Comparison of ENCODE assay signal across 8 mouse cellular contexts in genomic region chr3:154816801-154817625, GRCm38 (mm10).
DNase-seq lines count a peak whose midpoint lies in the region; ATAC-seq and TF ChIP-seq lines count a peak whose summit lies in the region.

No protein-coding gene starts in this region.

- no peak for TF ChIP-seq CTCF in kidney, adult 2 months (conservative IDR thresholded peaks at IDR 0.05; ENCODE audit: insufficient read depth, insufficient read length, low read depth, low read length)

- no peaks in the 10 kb centered on the region for H3K36me3 ChIP-seq in kidney, embryonic 16.5 days (ENCODE audit: insufficient read depth, low read length)
- no peaks in the 10 kb centered on the region for H3K36me3 ChIP-seq in heart, embryonic 10.5 days
- no peaks in the 10 kb centered on the region for H3K36me3 ChIP-seq in midbrain, embryonic 15.5 days (replicated peaks)
- no peaks in the 10 kb centered on the region for H3K36me3 ChIP-seq in kidney, adult 2 months (ENCODE audit: control insufficient read depth, insufficient read depth, low read length)

- no peak overlapping the region for H3K4me3 ChIP-seq in kidney, embryonic 16.5 days (ENCODE audit: low read length)
- H3K4me3 ChIP-seq in heart, embryonic 10.5 days, result no peak overlapping the region
- peak overlapping the region; percentile 18 for H3K4me3 ChIP-seq in midbrain, embryonic 15.5 days
- H3K4me3 ChIP-seq in kidney, adult 2 months (ENCODE audit: insufficient read depth, low read depth, low read length), result no peak overlapping the region

- 0 out of 2 replicates have a peak, but pooled peaks have one; percentile 46 for ATAC-seq in kidney, embryonic 16.5 days (ENCODE audit: low FRiP score, low TSS enrichment)
- ATAC-seq in midbrain, embryonic 15.5 days (replicated peaks), result peak; percentile 95

- H3K27ac ChIP-seq in kidney, embryonic 16.5 days (ENCODE audit: low read length), result no peak overlapping the region
- H3K27ac ChIP-seq in heart, embryonic 10.5 days, result no peak overlapping the region
- peak overlapping the region; percentile 83 for H3K27ac ChIP-seq in midbrain, embryonic 15.5 days
- no peak overlapping the region for H3K27ac ChIP-seq in kidney, adult 2 months (ENCODE audit: insufficient read depth, low read depth, low read length)

- H3K4me2 ChIP-seq in kidney, embryonic 16.5 days (replicated peaks; ENCODE audit: low read depth, low read length), result no peak overlapping the region
- H3K4me2 ChIP-seq in midbrain, embryonic 15.5 days, result peak overlapping the region; percentile 46

- WGBS in kidney, embryonic 16.5 days, result 51% methylated on average over 19 of the region's 19 CpGs
- WGBS in heart, embryonic 10.5 days, result 38% methylated on average over 19 of the region's 19 CpGs
- WGBS in midbrain, embryonic 15.5 days, result 10% methylated on average over 19 of the region's 19 CpGs
- 42% methylated on average over 19 of the region's 19 CpGs for WGBS in kidney, adult 2 months

- no peak for DNase-seq in kidney, adult 8-10 months
- peak; percentile 82 for DNase-seq in heart, embryonic 10.5 days (ENCODE audit: low spot score)
- DNase-seq in layer of hippocampus, adult 9-10 months (ENCODE audit: low spot score), result peak; percentile 51
- DNase-seq in urinary bladder, postnatal 14 days (ENCODE audit: low spot score), result no peak
- no peak for DNase-seq in cerebellum, postnatal 14 days
- DNase-seq in kidney, adult 2 months, result no peak

- no peak overlapping the region for H3K9ac ChIP-seq in kidney, embryonic 16.5 days (replicated peaks; ENCODE audit: low read length)
- H3K9ac ChIP-seq in midbrain, embryonic 15.5 days, result peak overlapping the region; percentile 35; the same call in 1 of the 2 replicates

- H3K4me1 ChIP-seq in kidney, embryonic 16.5 days (ENCODE audit: insufficient read depth, low read length), result no peaks in the 10 kb centered on the region
- H3K4me1 ChIP-seq in heart, embryonic 10.5 days, result peaks cover 8% of the 10 kb centered on the region; the same call in 1 of the 2 replicates
- H3K4me1 ChIP-seq in midbrain, embryonic 15.5 days, result peaks cover 28% of the 10 kb centered on the region
- no peaks in the 10 kb centered on the region for H3K4me1 ChIP-seq in kidney, adult 2 months (ENCODE audit: control insufficient read depth, insufficient read depth, low read length)

- no peak for TF ChIP-seq POLR2A in kidney, adult 2 months (IDR thresholded peaks at IDR 0.05; ENCODE audit: low read depth, low read length)

- no peaks in the 10 kb centered on the region for H3K9me3 ChIP-seq in kidney, embryonic 16.5 days (ENCODE audit: low read length)
- H3K9me3 ChIP-seq in heart, embryonic 10.5 days, result no peaks in the 10 kb centered on the region
- H3K9me3 ChIP-seq in midbrain, embryonic 15.5 days, result no peaks in the 10 kb centered on the region

- H3K27me3 ChIP-seq in kidney, embryonic 16.5 days (ENCODE audit: insufficient read depth, low read length), result no peaks in the 10 kb centered on the region; the same call in 1 of the 2 replicates
- H3K27me3 ChIP-seq in heart, embryonic 10.5 days (ENCODE audit: insufficient read depth, poor library complexity, severe bottlenecking), result no peaks in the 10 kb centered on the region
- H3K27me3 ChIP-seq in midbrain, embryonic 15.5 days (replicated peaks), result no peaks in the 10 kb centered on the region
- no peaks in the 10 kb centered on the region for H3K27me3 ChIP-seq in kidney, adult 2 months (replicated peaks; ENCODE audit: control insufficient read depth, insufficient read depth, low read length)

Comparison
In these comparisons a context has a peak if more than half of its experiments do, and no peak if none do; other contexts are left out.
1. DNase-seq: peak in heart, embryonic 10.5 days (single experiment) and layer of hippocampus, adult 9-10 months (single experiment); none in kidney, adult 8-10 months (0 of 2), urinary bladder, postnatal 14 days (single experiment), cerebellum, postnatal 14 days (0 of 2) and kidney, adult 2 months (single experiment).